Mouse (Mus musculus): ENCODE measurements around the gene Rngtt. TPM values are rescaled to one million over a fixed set of nuclear protein-coding genes. Genes with fewer than 3 reads are reported as not detected.

The Rngtt gene
- polyA plus RNA-seq, 1 experiment from 2014 or later, result 14.5 TPM

DNA sequence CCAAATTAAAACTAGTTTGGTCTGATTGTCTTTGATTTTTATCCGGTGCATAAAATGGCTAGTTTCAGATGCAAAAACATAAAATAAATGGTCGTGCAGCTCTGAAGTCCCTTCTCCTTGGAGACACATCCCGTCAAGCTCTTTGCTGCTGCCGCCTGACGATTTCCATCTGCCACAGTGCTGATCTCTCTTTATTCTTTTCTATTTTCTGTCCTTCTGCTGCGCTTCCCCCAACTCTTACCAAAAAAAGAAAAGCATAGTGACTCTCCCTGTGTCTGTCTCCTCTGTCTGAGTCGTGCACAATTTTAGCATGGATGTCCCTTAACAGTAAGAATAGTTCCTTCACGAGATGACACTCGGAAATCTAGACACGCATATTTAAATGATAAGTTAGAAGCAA lies 210.8 kb downstream of the Rngtt start:
- ATAC-seq (ENCODE audit: insufficient read depth), result no peak
- H3K4me3 ChIP-seq (replicated peaks), result no peak overlapping the region
- no peaks in the 10 kb centered on the region for H3K9me3 ChIP-seq (replicated peaks)
- H3K27ac ChIP-seq (replicated peaks), result no peak overlapping the region
- H3K27me3 ChIP-seq, result no peaks in the 10 kb centered on the region
- H3K9ac ChIP-seq, result no peak overlapping the region
- H3K36me3 ChIP-seq (replicated peaks), result no peaks in the 10 kb centered on the region
- no peak overlapping the region for H3K4me2 ChIP-seq
- H3K4me1 ChIP-seq (replicated peaks), result no peaks in the 10 kb centered on the region
- 69% methylated on average over 10 of the region's 10 CpGs for WGBS (ENCODE audit: insufficient replicate concordance)

DNA sequence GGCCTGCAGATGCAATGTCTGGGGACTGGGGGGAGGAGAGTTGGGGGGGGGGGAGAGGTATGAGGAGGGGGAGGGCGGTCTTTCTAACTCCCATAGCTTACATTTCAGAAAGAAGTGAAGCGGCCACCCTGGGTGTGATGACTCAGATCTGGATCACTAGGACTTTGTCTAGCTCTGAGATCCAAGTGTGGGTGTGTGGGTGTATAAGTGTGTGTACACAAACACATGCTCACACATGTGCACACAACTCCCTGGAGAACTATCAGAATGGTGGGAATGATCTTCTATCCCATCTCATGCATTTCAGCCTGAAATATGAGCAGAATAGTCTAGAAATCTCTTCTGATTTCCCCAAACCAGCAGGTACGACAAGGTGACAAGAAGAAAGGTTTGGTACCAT lies 213.7 kb downstream of the Rngtt start:
- Histone ChIP-seq H3K9ac (no peak overlapping the region), H3K36me3 (replicated peaks) (no peaks in the 10 kb centered on the region), H3K27ac (replicated peaks) (no peak overlapping the region), H3K4me3 (replicated peaks) (no peak overlapping the region), H3K9me3 (replicated peaks) (no peaks in the 10 kb centered on the region), H3K4me2 (no peak overlapping the region), H3K27me3 (no peaks in the 10 kb centered on the region), H3K4me1 (replicated peaks) (no peaks in the 10 kb centered on the region)
- ATAC-seq (ENCODE audit: insufficient read depth), result no peak
- 73% methylated on average over 3 of the region's 3 CpGs for WGBS (ENCODE audit: insufficient replicate concordance)

DNA sequence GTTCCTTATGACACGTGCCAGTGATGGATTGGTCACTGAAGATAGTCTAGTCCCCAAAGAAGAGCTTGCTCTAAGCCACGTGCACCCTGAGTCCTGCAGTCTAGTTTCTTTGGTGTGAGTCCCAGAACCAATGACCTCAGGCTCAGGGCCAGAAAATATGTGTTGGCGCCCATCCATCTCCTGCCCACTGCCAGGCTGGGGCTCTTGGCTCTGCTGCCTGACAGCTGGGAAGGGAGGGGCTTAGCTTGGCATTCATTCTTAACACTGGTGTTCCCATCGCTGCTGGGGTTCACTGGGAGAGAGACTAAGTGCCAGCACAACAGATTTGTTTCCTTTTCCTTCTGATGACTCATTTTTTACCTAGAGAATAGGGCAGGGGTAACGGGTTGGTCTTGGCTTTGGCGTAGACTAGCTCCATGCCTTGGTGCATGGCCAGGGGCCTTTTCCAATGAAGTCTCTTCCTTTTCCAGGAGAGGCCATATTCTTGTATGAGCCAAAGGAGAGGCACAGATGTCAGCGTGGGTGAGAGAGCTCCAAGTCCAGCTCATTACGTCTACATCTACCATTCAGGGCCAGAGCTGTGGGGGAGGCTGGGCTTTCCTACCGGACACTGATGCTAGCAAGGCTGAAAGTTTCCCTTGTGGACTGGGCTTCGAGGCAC lies 214.5 kb downstream of the Rngtt start:
- no peak overlapping the region for H3K27ac ChIP-seq (replicated peaks)
- H3K9ac ChIP-seq, result no peak overlapping the region
- no peaks in the 10 kb centered on the region for H3K9me3 ChIP-seq (replicated peaks)
- no peaks in the 10 kb centered on the region for H3K36me3 ChIP-seq (replicated peaks)
- 62% methylated on average over 10 of the region's 10 CpGs for whole genome bisulfite sequencing (ENCODE audit: insufficient replicate concordance)
- no peak overlapping the region for H3K4me2 ChIP-seq
- no peak for ATAC-seq (ENCODE audit: insufficient read depth)
- H3K27me3 ChIP-seq, result no peaks in the 10 kb centered on the region
- no peaks in the 10 kb centered on the region for H3K4me1 ChIP-seq (replicated peaks)
- H3K4me3 ChIP-seq (replicated peaks), result no peak overlapping the region

DNA sequence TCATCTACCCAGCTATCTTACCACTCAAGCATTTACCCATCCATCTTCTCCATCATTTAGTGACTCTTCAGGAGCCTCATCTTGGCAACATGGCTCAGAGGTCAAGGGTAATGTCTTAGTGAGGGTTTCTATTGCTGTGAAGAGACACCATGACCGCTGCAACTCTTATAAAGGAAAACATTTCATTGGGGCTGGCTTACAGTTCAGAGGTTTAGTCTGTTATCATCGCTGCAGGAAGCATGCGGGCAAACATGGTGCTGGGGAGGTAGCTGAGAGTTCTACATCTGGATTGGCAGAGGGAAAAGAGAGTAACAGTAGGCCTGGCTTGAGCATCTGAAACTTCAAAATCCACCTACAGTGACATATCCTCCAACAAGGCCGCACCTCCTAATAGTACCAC lies 215.2 kb downstream of the Rngtt start:
- Histone ChIP-seq H3K36me3 (replicated peaks) (no peaks in the 10 kb centered on the region), H3K9me3 (replicated peaks) (no peaks in the 10 kb centered on the region), H3K4me3 (replicated peaks) (no peak overlapping the region), H3K27me3 (no peaks in the 10 kb centered on the region), H3K9ac (no peak overlapping the region), H3K4me2 (no peak overlapping the region), H3K27ac (replicated peaks) (no peak overlapping the region), H3K4me1 (replicated peaks) (no peaks in the 10 kb centered on the region)
- ATAC-seq (ENCODE audit: insufficient read depth), result no peak
- WGBS (ENCODE audit: insufficient replicate concordance), result 77% methylated on average over 4 of the region's 4 CpGs

DNA sequence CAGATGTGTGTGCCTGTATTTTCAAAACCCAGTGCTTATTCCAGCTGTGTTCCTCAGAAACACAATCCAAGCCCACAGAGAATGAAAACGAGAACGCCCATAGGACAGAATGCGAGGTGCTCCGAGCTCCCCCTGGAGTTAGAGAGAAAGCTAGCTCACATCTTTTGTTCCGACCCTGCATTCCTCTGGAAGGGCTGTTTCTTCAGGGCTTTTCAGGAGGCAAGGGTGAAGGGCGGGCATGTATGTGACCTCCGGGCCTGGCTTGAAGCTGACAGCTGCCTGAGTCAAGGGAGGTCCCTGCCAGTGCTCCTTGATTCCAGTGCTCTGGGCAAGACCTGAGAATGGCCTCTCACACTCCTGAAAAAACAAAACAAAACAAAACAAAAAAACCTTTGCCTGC lies 216.0 kb downstream of the Rngtt start:
- no peak for ATAC-seq (ENCODE audit: insufficient read depth)
- Histone ChIP-seq H3K9me3 (replicated peaks) (no peaks in the 10 kb centered on the region), H3K27ac (replicated peaks) (no peak overlapping the region), H3K4me3 (replicated peaks) (no peak overlapping the region), H3K9ac (no peak overlapping the region), H3K27me3 (no peaks in the 10 kb centered on the region), H3K4me1 (replicated peaks) (no peaks in the 10 kb centered on the region), H3K36me3 (replicated peaks) (no peaks in the 10 kb centered on the region), H3K4me2 (no peak overlapping the region)
- WGBS (ENCODE audit: insufficient replicate concordance), result 50% methylated on average over 7 of the region's 7 CpGs

DNA sequence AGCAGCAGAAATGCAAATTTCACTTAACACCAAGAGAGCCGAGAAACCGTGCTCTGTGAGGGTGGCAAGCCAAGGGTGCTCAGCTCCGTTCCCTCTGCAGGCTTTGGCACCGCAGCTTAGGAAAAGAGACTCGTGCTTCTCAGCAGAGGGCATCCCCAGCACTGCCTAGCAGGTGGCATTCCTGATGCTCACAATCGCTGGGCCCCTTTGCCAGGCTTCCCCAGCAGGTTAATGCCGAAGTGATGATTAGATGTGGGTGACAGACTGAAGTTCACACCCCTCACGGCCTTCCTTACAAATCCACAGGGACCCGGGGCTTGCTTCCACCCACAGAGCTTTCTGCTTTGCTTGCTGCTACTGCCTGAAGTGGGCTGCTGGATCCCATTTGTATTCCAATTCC lies 216.6 kb downstream of the Rngtt start:
- no peaks in the 10 kb centered on the region for H3K27me3 ChIP-seq
- H3K4me1 ChIP-seq (replicated peaks), result no peaks in the 10 kb centered on the region
- no peaks in the 10 kb centered on the region for H3K9me3 ChIP-seq (replicated peaks)
- 45% methylated on average over 9 of the region's 9 CpGs for WGBS (ENCODE audit: insufficient replicate concordance)
- no peak for ATAC-seq (ENCODE audit: insufficient read depth)
- no peaks in the 10 kb centered on the region for H3K36me3 ChIP-seq (replicated peaks)
- no peak overlapping the region for H3K27ac ChIP-seq (replicated peaks)
- H3K4me3 ChIP-seq (replicated peaks), result no peak overlapping the region
- H3K9ac ChIP-seq, result no peak overlapping the region
- H3K4me2 ChIP-seq, result no peak overlapping the region

DNA sequence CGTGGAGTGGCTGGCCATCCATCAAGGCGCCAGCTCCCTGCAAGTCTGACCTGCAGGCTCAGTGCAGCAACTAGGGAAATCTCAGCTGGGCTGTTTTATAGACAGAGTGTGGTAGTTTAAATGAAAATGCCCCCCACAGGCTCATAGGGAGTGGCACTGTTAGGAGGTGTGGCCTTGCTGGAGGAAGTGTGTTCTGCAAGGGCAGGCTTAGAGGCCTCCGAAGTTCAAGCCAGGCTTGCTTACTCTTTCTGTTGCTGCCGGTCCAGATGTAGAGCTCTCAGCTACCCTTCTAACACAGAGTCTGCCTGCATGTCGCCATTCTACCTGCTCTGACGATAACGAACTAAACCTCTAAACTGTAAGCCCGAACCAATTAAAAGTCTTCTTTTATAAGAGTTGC lies 222.5 kb downstream of the Rngtt start:
- Histone ChIP-seq H3K9ac (no peak overlapping the region), H3K4me3 (replicated peaks) (no peak overlapping the region), H3K27me3 (no peaks in the 10 kb centered on the region), H3K4me1 (replicated peaks) (no peaks in the 10 kb centered on the region), H3K4me2 (no peak overlapping the region), H3K27ac (replicated peaks) (no peak overlapping the region), H3K9me3 (replicated peaks) (no peaks in the 10 kb centered on the region), H3K36me3 (replicated peaks) (no peaks in the 10 kb centered on the region)
- ATAC-seq (ENCODE audit: insufficient read depth), result no peak
- WGBS (ENCODE audit: insufficient replicate concordance), result 62% methylated on average over 8 of the region's 8 CpGs

DNA sequence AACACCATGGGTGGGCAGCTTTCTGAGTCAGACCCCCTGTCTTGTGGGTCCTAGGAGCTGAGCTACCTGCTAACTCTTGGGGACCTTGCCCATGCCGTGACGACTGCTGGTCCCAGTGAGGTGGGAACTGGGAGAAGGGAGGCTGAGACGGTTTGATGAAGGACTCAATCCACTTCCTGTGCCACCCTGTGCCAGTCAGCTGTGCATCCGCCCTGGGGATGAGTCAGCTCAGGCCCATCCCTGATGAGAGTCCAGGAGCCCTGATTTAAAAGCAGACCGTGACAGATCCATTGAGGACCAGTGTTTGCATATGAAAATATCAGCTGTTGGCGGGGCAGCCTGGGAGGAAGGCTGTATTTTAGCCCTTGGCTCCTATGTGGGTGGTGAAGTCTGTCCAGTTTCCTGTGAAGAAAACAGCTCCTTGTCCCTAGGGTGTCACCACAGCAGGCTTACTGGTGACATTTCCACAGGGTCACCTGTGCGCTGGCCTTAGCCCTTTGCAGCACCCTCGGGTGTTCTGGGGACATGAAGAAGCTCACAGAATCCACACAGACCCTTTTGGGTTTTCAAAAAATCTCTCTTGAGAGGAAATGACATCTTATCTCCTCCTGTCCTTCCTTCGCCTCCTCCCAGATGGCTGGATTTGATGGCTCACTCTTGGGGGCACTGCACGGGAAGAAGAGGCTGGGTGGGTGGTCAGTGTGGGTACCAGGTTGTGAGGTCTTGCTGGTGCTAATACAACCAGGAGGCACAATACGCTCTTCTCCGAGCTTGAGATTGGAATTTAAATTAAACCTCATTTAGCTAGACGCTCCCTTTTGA lies 234.9 kb downstream of the Rngtt start:
- Histone ChIP-seq H3K27ac (replicated peaks) (no peak overlapping the region), H3K4me1 (replicated peaks) (no peaks in the 10 kb centered on the region), H3K27me3 (no peaks in the 10 kb centered on the region), H3K4me3 (replicated peaks) (no peak overlapping the region), H3K36me3 (replicated peaks) (no peaks in the 10 kb centered on the region), H3K4me2 (no peak overlapping the region), H3K9ac (no peak overlapping the region), H3K9me3 (replicated peaks) (no peaks in the 10 kb centered on the region)
- ATAC-seq (ENCODE audit: insufficient read depth), result no peak
- WGBS (ENCODE audit: insufficient replicate concordance), result 58% methylated on average over 13 of the region's 13 CpGs

DNA sequence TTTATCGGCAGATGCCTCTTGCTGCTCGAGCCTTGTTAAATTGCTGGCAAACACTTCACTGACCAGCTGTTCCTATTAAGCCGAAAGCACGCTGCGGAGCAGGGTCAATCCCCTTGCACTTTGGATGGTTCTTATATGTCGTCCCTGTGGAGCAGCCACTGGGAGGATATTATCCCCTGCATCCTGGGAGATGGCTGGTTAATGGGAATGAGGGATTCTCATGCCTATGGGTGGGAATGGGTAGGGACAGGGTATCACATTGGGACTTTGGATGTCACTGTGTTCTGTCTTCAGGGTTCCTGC lies 235.4 kb downstream of the Rngtt start:
- H3K27me3 ChIP-seq, result no peaks in the 10 kb centered on the region
- H3K4me3 ChIP-seq (replicated peaks), result no peak overlapping the region
- no peak overlapping the region for H3K9ac ChIP-seq
- H3K4me2 ChIP-seq, result no peak overlapping the region
- H3K36me3 ChIP-seq (replicated peaks), result no peaks in the 10 kb centered on the region
- WGBS (ENCODE audit: insufficient replicate concordance), result 62% methylated on average over 6 of the region's 6 CpGs
- ATAC-seq (ENCODE audit: insufficient read depth), result no peak
- no peaks in the 10 kb centered on the region for H3K9me3 ChIP-seq (replicated peaks)
- H3K4me1 ChIP-seq (replicated peaks), result no peaks in the 10 kb centered on the region
- H3K27ac ChIP-seq (replicated peaks), result no peak overlapping the region

DNA sequence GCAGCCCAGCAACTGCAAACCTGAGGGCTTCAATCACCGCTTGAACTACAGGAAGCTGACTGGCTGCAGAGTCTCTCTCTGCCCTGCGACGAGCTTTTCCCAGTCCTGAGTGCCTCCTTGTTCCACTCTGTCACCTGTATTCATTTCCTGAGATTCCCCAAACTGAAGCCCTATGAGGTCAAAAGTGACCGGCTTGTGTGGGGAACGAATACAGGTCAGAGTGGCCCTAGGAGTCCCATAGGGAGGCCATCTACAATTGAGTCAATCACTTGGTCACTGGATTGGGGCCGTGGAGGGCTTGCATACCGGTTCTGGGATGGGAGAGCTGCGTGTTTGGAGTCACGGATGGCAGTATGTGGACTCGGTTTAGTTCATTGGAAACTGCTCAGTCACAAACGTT lies 236.2 kb downstream of the Rngtt start:
- H3K9me3 ChIP-seq (replicated peaks), result no peaks in the 10 kb centered on the region
- no peak for ATAC-seq (ENCODE audit: insufficient read depth)
- no peak overlapping the region for H3K4me3 ChIP-seq (replicated peaks)
- H3K4me1 ChIP-seq (replicated peaks), result no peaks in the 10 kb centered on the region
- H3K9ac ChIP-seq, result no peak overlapping the region
- WGBS (ENCODE audit: insufficient replicate concordance), result 72% methylated on average over 11 of the region's 11 CpGs
- H3K27ac ChIP-seq (replicated peaks), result no peak overlapping the region
- no peak overlapping the region for H3K4me2 ChIP-seq
- no peaks in the 10 kb centered on the region for H3K27me3 ChIP-seq
- H3K36me3 ChIP-seq (replicated peaks), result no peaks in the 10 kb centered on the region

DNA sequence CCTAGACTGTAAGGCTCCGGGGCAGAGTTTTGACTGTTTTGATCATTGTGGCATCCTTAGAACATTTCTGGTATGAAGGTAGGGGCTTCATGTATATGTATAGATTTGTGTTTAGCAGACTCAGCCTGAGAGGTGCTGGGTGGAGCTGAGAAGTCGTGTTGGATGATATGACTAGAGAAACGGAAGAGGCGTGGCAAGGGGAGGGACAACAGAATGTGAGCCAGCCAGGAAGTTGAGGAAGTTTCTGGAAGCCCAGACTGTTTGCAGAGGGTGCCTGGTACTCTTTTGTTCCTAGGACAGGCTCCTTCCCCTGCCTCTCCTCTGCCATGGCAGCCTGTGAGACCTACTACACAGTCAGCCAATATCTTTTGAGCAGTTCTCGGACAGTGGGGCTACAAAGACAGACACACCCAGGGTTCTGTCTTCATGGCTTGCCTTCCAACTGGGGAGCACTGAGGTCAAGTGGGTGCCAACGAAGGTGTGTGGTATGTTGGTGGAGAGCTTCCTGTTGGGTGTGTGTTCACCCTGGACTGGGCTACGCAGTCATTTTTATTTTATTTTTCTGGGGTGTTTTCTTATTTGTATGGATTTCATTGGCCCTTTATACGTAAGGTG lies 237.3 kb downstream of the Rngtt start:
- ATAC-seq (ENCODE audit: insufficient read depth), result no peak
- 53% methylated on average over 8 of the region's 8 CpGs for WGBS (ENCODE audit: insufficient replicate concordance)
- Histone ChIP-seq H3K9me3 (replicated peaks) (no peaks in the 10 kb centered on the region), H3K36me3 (replicated peaks) (no peaks in the 10 kb centered on the region), H3K27me3 (no peaks in the 10 kb centered on the region), H3K4me1 (replicated peaks) (no peaks in the 10 kb centered on the region), H3K4me2 (no peak overlapping the region), H3K9ac (no peak overlapping the region), H3K27ac (replicated peaks) (no peak overlapping the region), H3K4me3 (replicated peaks) (no peak overlapping the region)
